Mouse (Mus musculus) thymus, postnatal 0 days (tissue): Measurements from ENCODE around the gene 2310034G01Rik. TPM values are rescaled to one million over a fixed set of nuclear protein-coding genes. Genes with fewer than 3 reads are reported as not detected.

Source experiments
- DNase-seq: peaks from one replicate; pipeline ENCODE4 v3.0.0-alpha.2; 2015; ENCODE audit warnings: low spot score
- microRNA counts: library from miRNA; unstranded; fragments of <30 nt; microRNA quantifications from one replicate; lab custom pipeline; 2015
- microRNA-seq: library from miRNA; unstranded; fragments of <30 nt; microRNA quantifications from one replicate; pipeline ENCODE4, GENCODE M21; 2016; ENCODE audit warnings: borderline number of aligned reads
- polyA plus RNA-seq: library from polyadenylated mRNA; unstranded; fragments of >200 nt; fragmentation: Nextera tagmentation; extraction: Ambion mirVana; gene quantifications from 2 replicates; pipeline ENCODE4 v1.2.1, GENCODE M21; 2015

2310034G01Rik gene
- polyA plus RNA-seq, 1 experiment from 2014 or later: 1.1 TPM

DNA sequence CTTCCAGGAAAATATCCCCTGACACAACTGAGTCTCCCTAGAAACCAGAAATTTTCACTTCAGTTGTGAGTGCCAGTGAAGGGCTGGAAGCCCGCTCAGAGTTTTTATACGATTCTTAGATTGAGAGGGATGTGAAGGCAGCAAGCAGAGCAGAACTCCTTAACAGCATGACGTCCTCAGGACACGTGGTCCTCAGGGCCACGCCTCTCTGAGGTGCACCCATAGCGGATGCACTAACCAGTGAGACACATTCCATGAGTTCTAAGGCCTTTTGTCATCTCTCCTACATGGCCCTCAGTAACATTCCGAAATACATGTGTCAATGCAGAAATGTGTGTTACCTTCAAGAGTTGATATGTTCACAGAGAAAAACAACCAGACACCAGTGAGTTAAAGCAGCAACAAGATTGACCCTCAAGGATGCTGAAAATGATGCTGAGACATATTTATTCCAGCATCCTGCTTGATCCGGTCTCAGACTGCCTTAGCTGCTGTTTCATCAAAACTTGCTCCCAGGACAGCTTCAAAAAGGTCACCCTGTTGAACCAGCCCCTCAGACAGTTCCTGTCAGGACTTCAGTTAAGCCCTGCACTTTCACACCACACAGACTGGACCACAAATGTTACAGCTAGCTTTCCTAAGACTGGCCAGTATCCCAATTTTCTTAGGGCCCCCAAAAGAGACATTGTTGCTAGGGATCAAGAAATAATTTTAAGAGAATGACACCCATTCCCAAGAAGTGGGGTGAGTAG, 49.6 kb downstream of the 2310034G01Rik start:
- DNase-seq: no peak

MicroRNA genes within 50 kb of the gene (microRNA counts, 519-probe panel; counts per million panel counts)
- microRNA mmu-miR-146b (lab: Ali Mortazavi, UCI): 473 counts per million, percentile 71 among the panel's probes with 10 or more counts

Small RNA genes within 50 kb of the gene (microRNA-seq; reads per million reads assigned to microRNA genes)
- gene Mir146b: 2.1 reads per million

Other genes starting within 250 kb of the 2310034G01Rik start
- 0.08 and 0.26 TPM in 2 replicates for gene Elovl3, start 218.4 kb downstream of the 2310034G01Rik start, polyA plus RNA-seq
- not detected in 2 replicates for gene Pitx3, start 202.0 kb downstream of the 2310034G01Rik start, polyA plus RNA-seq
- 28.6 and 28.7 TPM in 2 replicates for gene Gbf1, start 197.8 kb downstream of the 2310034G01Rik start, polyA plus RNA-seq
- 29.1 and 31.3 TPM in 2 replicates for gene Nfkb2, start 46.0 kb downstream of the 2310034G01Rik start, polyA plus RNA-seq
- gene Psd, start 23.1 kb downstream of the 2310034G01Rik start, polyA plus RNA-seq: 4.6 and 5.3 TPM in 2 replicates
- 8.3 and 9.1 TPM in 2 replicates for gene Fbxl15, start 22.1 kb downstream of the 2310034G01Rik start, polyA plus RNA-seq
- 152 and 155 TPM in 2 replicates for gene Cuedc2, start 11.6 kb downstream of the 2310034G01Rik start, polyA plus RNA-seq
- 7.5 and 8.1 TPM in 2 replicates for gene Mfsd13a, start 9.2 kb downstream of the 2310034G01Rik start, polyA plus RNA-seq
- gene Actr1a, start 45.4 kb upstream of the 2310034G01Rik start, polyA plus RNA-seq: 132 and 141 TPM in 2 replicates
- gene Sufu, start 46.6 kb upstream of the 2310034G01Rik start, polyA plus RNA-seq: 20.7 and 21.0 TPM in 2 replicates
- 20.4 and 23.6 TPM in 2 replicates for gene Trim8, start 151.4 kb upstream of the 2310034G01Rik start, polyA plus RNA-seq
- 47.5 and 52.3 TPM in 2 replicates for gene Arl3, start 222.9 kb upstream of the 2310034G01Rik start, polyA plus RNA-seq
- gene Sfxn2, start 223.1 kb upstream of the 2310034G01Rik start, polyA plus RNA-seq: 13.9 and 16.9 TPM in 2 replicates
- 29.9 and 37.8 TPM in 2 replicates for gene Wbp1l, start 248.8 kb upstream of the 2310034G01Rik start, polyA plus RNA-seq